Mouse (Mus musculus) forebrain, embryonic 12.5 days (tissue): Measurements from ENCODE around the gene Scgb1b18. TPM values are rescaled to one million over a fixed set of nuclear protein-coding genes. Genes with fewer than 3 reads are reported as not detected.
"Not testable (repeated sequence)": the region's sequence is repeated elsewhere in the genome, so short reads cannot be mapped to it uniquely, and the experiment has no call there.

Experiments used
- ATAC-seq: fragments of 200-750 bp; cut with Nextera tagmentation; 2 replicates; pipeline ENCODE4 v1.8.0; 2017; ENCODE audit warnings: moderate TSS enrichment; ENCODE audit not compliant: low FRiP score
- H3K27ac ChIP-seq: fragments of 300-500 bp; sonication (generic); 2 replicates; pipeline ENCODE4 v1.5.1; 2016; ENCODE audit warnings: mild to moderate bottlenecking
- H3K27me3 ChIP-seq: fragments of 300-500 bp; sonication (generic); 2 replicates; pipeline ENCODE4 v1.6.1; 2016; ENCODE audit warnings: mild to moderate bottlenecking
- H3K36me3 ChIP-seq: fragments of 300-500 bp; sonication (generic); replicated peaks from 2 replicates; pipeline ENCODE4 v1.6.1; 2016; ENCODE audit warnings: mild to moderate bottlenecking
- H3K4me1 ChIP-seq: fragments of 300-500 bp; sonication (generic); 2 replicates; pipeline ENCODE4 v1.6.1; 2016
- H3K4me2 ChIP-seq: fragments of 300-500 bp; sonication (generic); 2 replicates; pipeline ENCODE4 v1.6.1; 2016; ENCODE audit warnings: mild to moderate bottlenecking, moderate library complexity
- H3K4me3 ChIP-seq: fragments of 300-500 bp; sonication (generic); replicated peaks from 2 replicates; pipeline ENCODE4 v1.5.1; 2016; ENCODE audit warnings: mild to moderate bottlenecking
- H3K9ac ChIP-seq: fragments of 300-500 bp; sonication (generic); 2 replicates; pipeline ENCODE4 v1.6.1; 2016; ENCODE audit warnings: mild to moderate bottlenecking
- H3K9me3 ChIP-seq: fragments of 300-500 bp; sonication (generic); 2 replicates; pipeline ENCODE4 v1.6.1; 2016
- WGBS: fragments of 180-500 bp; shearing (Covaris S2); methylation state at CpG from one replicate; pipeline ENCODE4 v1.1.7; 2016; 5-methylcytosine and 5-hydroxymethylcytosine counted together
- polyA plus RNA-seq: library from polyadenylated mRNA; unstranded; fragments of >200 nt; fragmentation: Nextera tagmentation; extraction: Ambion mirVana; gene quantifications from 2 replicates; pipeline ENCODE4 v1.2.1, GENCODE M21; 2016

Gene Scgb1b18
- not detected in 2 replicates for polyA plus RNA-seq

DNA sequence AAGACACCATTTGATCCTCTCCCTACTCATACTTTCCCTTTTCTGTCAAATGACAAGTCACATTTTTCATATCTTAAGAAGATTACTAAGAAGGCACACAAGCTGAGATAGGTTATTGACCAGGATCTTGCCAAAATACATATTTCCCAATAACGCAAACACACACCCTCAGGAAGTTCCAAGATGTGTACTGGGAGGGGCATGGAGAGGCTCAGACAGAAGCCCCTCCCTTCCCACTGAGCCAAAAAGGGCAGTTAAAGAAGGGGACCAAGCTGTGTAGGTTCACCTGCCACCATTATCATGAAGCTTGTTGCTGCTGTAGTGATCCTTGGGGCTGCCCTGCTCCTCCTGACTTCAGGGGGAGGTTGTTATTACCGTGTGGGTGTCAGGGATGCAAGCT, at the start of gene Scgb1b18:
TSS of gene Scgb1b18 (plus strand) at position 301 of the 400 bp plus-strand sequence.
- H3K9me3 ChIP-seq, H3K4me1 ChIP-seq, H3K36me3 ChIP-seq, H3K4me3 ChIP-seq, H3K9ac ChIP-seq, H3K27me3 ChIP-seq, H3K27ac ChIP-seq, ATAC-seq, H3K4me2 ChIP-seq: not testable (repeated sequence)
- WGBS: no CpG with 5 or more reads among the region's 2 CpGs

DNA sequence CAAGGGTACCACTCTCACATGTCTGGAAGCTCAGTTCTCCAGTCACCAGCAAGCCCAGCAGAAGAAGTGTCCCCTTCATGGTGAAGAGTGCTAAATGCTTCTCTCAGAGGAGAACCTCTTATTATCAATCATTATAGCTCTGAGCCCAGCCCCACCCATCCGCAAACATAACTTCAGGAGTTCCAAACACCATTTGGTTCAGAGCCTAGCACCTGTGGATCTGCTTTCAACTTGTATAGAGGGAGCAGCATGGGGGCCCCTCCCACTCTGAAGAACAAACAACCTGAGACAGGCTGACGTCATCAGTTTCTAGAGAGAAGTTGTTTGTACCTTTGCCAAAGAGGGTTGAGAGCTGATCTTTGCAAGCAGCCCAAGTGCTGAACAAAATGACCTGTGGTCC, 11.6 kb upstream of the Scgb1b18 start, which contains the start of gene Scgb2b18:
TSS of gene Scgb2b18 (minus strand) at position 101 of the 400 bp plus-strand sequence.
- not testable (repeated sequence) for H3K4me3 ChIP-seq, H3K4me1 ChIP-seq, H3K36me3 ChIP-seq, H3K4me2 ChIP-seq, H3K27ac ChIP-seq, H3K9me3 ChIP-seq, ATAC-seq, H3K9ac ChIP-seq, H3K27me3 ChIP-seq
- WGBS: 91% methylated on average over 2 of the region's 2 CpGs

Other genes starting within 250 kb of the Scgb1b18 start
- not detected in 2 replicates for gene Scgb2b17, start 129.0 kb upstream of the Scgb1b18 start, polyA plus RNA-seq
- not detected in 2 replicates for gene Scgb1b17, start 122.1 kb upstream of the Scgb1b18 start, polyA plus RNA-seq
- not detected in 2 replicates for gene Scgb2b18, start 11.7 kb upstream of the Scgb1b18 start, polyA plus RNA-seq
- not detected in 2 replicates for gene Scgb2b19, start 94.8 kb downstream of the Scgb1b18 start, polyA plus RNA-seq
- gene Scgb1b19, start 101.7 kb downstream of the Scgb1b18 start, polyA plus RNA-seq: not detected in 2 replicates
- gene Scgb2b20, start 180.8 kb downstream of the Scgb1b18 start, polyA plus RNA-seq: not detected in 2 replicates
- not detected in 2 replicates for gene Scgb1b20, start 187.7 kb downstream of the Scgb1b18 start, polyA plus RNA-seq